Mouse (Mus musculus): Measurements from ENCODE around the gene Aqp11.

DNA sequence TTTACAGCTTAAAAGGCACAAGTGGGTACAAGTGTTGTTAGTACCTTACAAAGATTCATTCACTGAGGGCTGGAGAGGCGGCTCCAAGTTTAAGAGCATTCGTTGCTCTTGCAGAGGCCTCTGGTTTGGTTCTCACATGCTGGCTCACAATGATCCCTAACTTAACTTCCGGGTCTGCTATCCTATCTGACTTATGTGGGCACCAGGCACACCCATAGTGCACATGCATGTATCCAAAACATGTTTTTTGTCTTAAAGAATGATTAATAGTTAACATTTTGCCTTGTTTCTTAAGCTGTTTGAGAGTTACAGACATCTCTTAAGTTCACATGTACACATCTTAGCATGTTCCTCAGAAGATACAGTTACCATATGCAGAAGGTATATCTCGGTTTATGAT is 37.9 kb downstream of the Aqp11 start:
- no peak for TF ChIP-seq POLR2A (IDR thresholded peaks at IDR 0.05; ENCODE audit: insufficient read length, low read depth)
- TF ChIP-seq POLR2AphosphoS2 (IDR thresholded peaks at IDR 0.05; ENCODE audit: insufficient read length, low read depth): no peak
- no peak for TF ChIP-seq SRF (IDR thresholded peaks at IDR 0.05; ENCODE audit: control insufficient read depth, insufficient read length, low read depth)
- no peak for TF ChIP-seq TCF12 (IDR thresholded peaks at IDR 0.05; ENCODE audit: insufficient read depth, poor library complexity, severe bottlenecking)
- TF ChIP-seq MAX (IDR thresholded peaks at IDR 0.05; ENCODE audit: low read depth): no peak
- TF ChIP-seq E2F4 (IDR thresholded peaks at IDR 0.05; ENCODE audit: insufficient read depth): no peak
- TF ChIP-seq REST (IDR thresholded peaks at IDR 0.05; ENCODE audit: insufficient read depth, insufficient read length): no peak

Measured in myocyte (in vitro differentiated cells).